Mouse (Mus musculus): Measurements from ENCODE around the gene Hspb9.
A peak's percentile ranks its signal among the peaks of the same experiment; 100 is the strongest.

Hspb9 gene

GRCm38 (mm10) chr11:100705095-100705747 is 8.4 kb upstream of the Hspb9 start:
- DNase-seq (ENCODE audit: low spot score): no peak

- no peak for DNase-seq (ENCODE audit: low spot score)
Observed at GRCm38 (mm10) chr11:100709201-100709810, 4.3 kb upstream of the Hspb9 start.

GRCm38 (mm10) chr11:100710528-100710927 is 3.1 kb upstream of the Hspb9 start:
- no peak for DNase-seq (ENCODE audit: low spot score)

- DNase-seq (ENCODE audit: low spot score): no peak
Observed at GRCm38 (mm10) chr11:100710977-100711376, 2.7 kb upstream of the Hspb9 start.

- DNase-seq (ENCODE audit: low spot score): peak; percentile 68
Observed at GRCm38 (mm10) chr11:100711783-100712615, 1.7 kb upstream of the Hspb9 start, which contains the start of gene Kat2a. TSS of gene Kat2a (minus strand) at chr11:100712465.

GRCm38 (mm10) chr11:100713174-100713573 is 476 bp upstream of the Hspb9 start:
- DNase-seq (ENCODE audit: low spot score): no peak

- DNase-seq (ENCODE audit: low spot score): peak; percentile 80
Observed at GRCm38 (mm10) chr11:100714534-100714915, 875 bp downstream of the Hspb9 start.

GRCm38 (mm10) chr11:100714948-100715347 is 1.3 kb downstream of the Hspb9 start:
- DNase-seq (ENCODE audit: low spot score): no peak

- DNase-seq (ENCODE audit: low spot score): no peak
Observed at GRCm38 (mm10) chr11:100716649-100717048, 3.0 kb downstream of the Hspb9 start.

GRCm38 (mm10) chr11:100718462-100718861 is 4.8 kb downstream of the Hspb9 start:
- no peak for DNase-seq (ENCODE audit: low spot score)

GRCm38 (mm10) chr11:100718866-100719265 is 5.2 kb downstream of the Hspb9 start:
- no peak for DNase-seq (ENCODE audit: low spot score)

GRCm38 (mm10) chr11:100719312-100719711 is 5.7 kb downstream of the Hspb9 start:
- no peak for DNase-seq (ENCODE audit: low spot score)

GRCm38 (mm10) chr11:100719893-100720292 is 6.2 kb downstream of the Hspb9 start:
- no peak for DNase-seq (ENCODE audit: low spot score)

GRCm38 (mm10) chr11:100720345-100720744 is 6.7 kb downstream of the Hspb9 start:
- DNase-seq (ENCODE audit: low spot score): no peak

- no peak for DNase-seq (ENCODE audit: low spot score)
Observed at GRCm38 (mm10) chr11:100721254-100721653, 7.6 kb downstream of the Hspb9 start.

GRCm38 (mm10) chr11:100721776-100722492 is 8.3 kb downstream of the Hspb9 start:
- DNase-seq (ENCODE audit: low spot score): no peak

- no peak for DNase-seq (ENCODE audit: low spot score)
Observed at GRCm38 (mm10) chr11:100722493-100723028, 8.9 kb downstream of the Hspb9 start.

GRCm38 (mm10) chr11:100724919-100725512 is 11.4 kb downstream of the Hspb9 start:
- DNase-seq (ENCODE audit: low spot score): no peak

GRCm38 (mm10) chr11:100727201-100727600 is 13.6 kb downstream of the Hspb9 start:
- DNase-seq (ENCODE audit: low spot score): no peak

- DNase-seq (ENCODE audit: low spot score): no peak
Observed at GRCm38 (mm10) chr11:100728601-100729000, 15.0 kb downstream of the Hspb9 start.

- no peak for DNase-seq (ENCODE audit: low spot score)
Observed at GRCm38 (mm10) chr11:100729976-100730375, 16.3 kb downstream of the Hspb9 start.
